Mouse (Mus musculus): Measurements from ENCODE around the gene Sema3d. TPM values are rescaled to one million over a fixed set of nuclear protein-coding genes. Genes with fewer than 3 reads are reported as not detected.

Gene Sema3d
- polyA plus RNA-seq, 2 experiments = 13.1 to 30.1 TPM

GRCm38 (mm10) chr5:12566568-12566967 is 183.4 kb downstream of the Sema3d start:
- Histone ChIP-seq H3K4me2 (replicated peaks; ENCODE audit: low read depth, low read length, severe bottlenecking) (no peak overlapping the region), H3K27me3 (ENCODE audit: control insufficient read depth, insufficient read depth, low read length) (no peaks in the 10 kb centered on the region), H3K9ac (ENCODE audit: low read depth, low read length, severe bottlenecking) (no peak overlapping the region), H3K27ac (replicated peaks; ENCODE audit: low read depth, low read length) (no peak overlapping the region), H3K9me3 (ENCODE audit: control insufficient read depth, low read length) (no peaks in the 10 kb centered on the region), H3K36me3 (ENCODE audit: control insufficient read depth, insufficient read depth, low read length) (peaks cover 8% of the 10 kb centered on the region), H3K4me3 (replicated peaks; ENCODE audit: low read length) (no peak overlapping the region), H3K4me1 (ENCODE audit: control insufficient read depth, insufficient read depth, low read length) (no peaks in the 10 kb centered on the region)
- no peak for ATAC-seq (ENCODE audit: low FRiP score, low read depth)
- TF ChIP-seq POLR2A (IDR thresholded peaks at IDR 0.05; ENCODE audit: borderline replicate concordance, extremely low read depth, insufficient read depth, insufficient read length) = no peak
- no peak for DNase-seq (ENCODE audit: low spot score)
- 80% methylated on average over 1 of the region's 1 CpGs for WGBS

- Histone ChIP-seq H3K9ac (ENCODE audit: low read depth, low read length, severe bottlenecking) (no peak overlapping the region), H3K4me2 (replicated peaks; ENCODE audit: low read depth, low read length, severe bottlenecking) (no peak overlapping the region), H3K27me3 (ENCODE audit: control insufficient read depth, insufficient read depth, low read length) (no peaks in the 10 kb centered on the region), H3K4me1 (ENCODE audit: control insufficient read depth, insufficient read depth, low read length) (no peaks in the 10 kb centered on the region), H3K36me3 (ENCODE audit: control insufficient read depth, insufficient read depth, low read length) (0 out of 2 replicates have a peak, but pooled peaks cover 3% of the 10 kb centered on the region), H3K27ac (replicated peaks; ENCODE audit: low read depth, low read length) (no peak overlapping the region), H3K4me3 (replicated peaks; ENCODE audit: low read length) (no peak overlapping the region), H3K9me3 (ENCODE audit: control insufficient read depth, low read length) (no peaks in the 10 kb centered on the region)
- 66% methylated on average over 4 of the region's 4 CpGs for WGBS
- ATAC-seq (ENCODE audit: low FRiP score, low read depth) (no peak), DNase-seq (ENCODE audit: low spot score) (no peak)
- TF ChIP-seq POLR2A (IDR thresholded peaks at IDR 0.05; ENCODE audit: borderline replicate concordance, extremely low read depth, insufficient read depth, insufficient read length) = no peak
Observed at GRCm38 (mm10) chr5:12574551-12574950, 191.4 kb downstream of the Sema3d start.

- WGBS = 79% methylated on average over 1 of the region's 1 CpGs
- no peak overlapping the region for H3K4me3 ChIP-seq (replicated peaks; ENCODE audit: low read length)
- no peak for DNase-seq (ENCODE audit: low spot score)
- TF ChIP-seq POLR2A (IDR thresholded peaks at IDR 0.05; ENCODE audit: borderline replicate concordance, extremely low read depth, insufficient read depth, insufficient read length) = no peak
- H3K9me3 ChIP-seq (ENCODE audit: control insufficient read depth, low read length) = no peaks in the 10 kb centered on the region
- H3K4me1 ChIP-seq (ENCODE audit: control insufficient read depth, insufficient read depth, low read length) = no peaks in the 10 kb centered on the region
- no peak overlapping the region for H3K4me2 ChIP-seq (replicated peaks; ENCODE audit: low read depth, low read length, severe bottlenecking)
- no peaks in the 10 kb centered on the region for H3K27me3 ChIP-seq (ENCODE audit: control insufficient read depth, insufficient read depth, low read length)
- no peak overlapping the region for H3K9ac ChIP-seq (ENCODE audit: low read depth, low read length, severe bottlenecking)
- H3K36me3 ChIP-seq (ENCODE audit: control insufficient read depth, insufficient read depth, low read length) = no peaks in the 10 kb centered on the region
- H3K27ac ChIP-seq (replicated peaks; ENCODE audit: low read depth, low read length) = no peak overlapping the region
- no peak for ATAC-seq (ENCODE audit: low FRiP score, low read depth)
Observed at GRCm38 (mm10) chr5:12575262-12575661, 192.1 kb downstream of the Sema3d start.

GRCm38 (mm10) chr5:12579752-12580151 is 196.6 kb downstream of the Sema3d start:
- no peaks in the 10 kb centered on the region for H3K9me3 ChIP-seq (ENCODE audit: control insufficient read depth, low read length)
- H3K4me3 ChIP-seq (replicated peaks; ENCODE audit: low read length) = no peak overlapping the region
- H3K36me3 ChIP-seq (ENCODE audit: control insufficient read depth, insufficient read depth, low read length) = no peaks in the 10 kb centered on the region
- DNase-seq (ENCODE audit: low spot score) = no peak
- no peak overlapping the region for H3K4me2 ChIP-seq (replicated peaks; ENCODE audit: low read depth, low read length, severe bottlenecking)
- no peak overlapping the region for H3K27ac ChIP-seq (replicated peaks; ENCODE audit: low read depth, low read length)
- H3K9ac ChIP-seq (ENCODE audit: low read depth, low read length, severe bottlenecking) = no peak overlapping the region
- 59% methylated on average over 4 of the region's 4 CpGs for WGBS
- no peak for TF ChIP-seq POLR2A (IDR thresholded peaks at IDR 0.05; ENCODE audit: borderline replicate concordance, extremely low read depth, insufficient read depth, insufficient read length)
- ATAC-seq (ENCODE audit: low FRiP score, low read depth) = no peak
- no peaks in the 10 kb centered on the region for H3K27me3 ChIP-seq (ENCODE audit: control insufficient read depth, insufficient read depth, low read length)
- H3K4me1 ChIP-seq (ENCODE audit: control insufficient read depth, insufficient read depth, low read length) = no peaks in the 10 kb centered on the region

GRCm38 (mm10) chr5:12582540-12582939 is 199.4 kb downstream of the Sema3d start:
- TF ChIP-seq POLR2A (IDR thresholded peaks at IDR 0.05; ENCODE audit: borderline replicate concordance, extremely low read depth, insufficient read depth, insufficient read length) = no peak
- Histone ChIP-seq H3K9me3 (ENCODE audit: control insufficient read depth, low read length) (no peaks in the 10 kb centered on the region), H3K4me2 (replicated peaks; ENCODE audit: low read depth, low read length, severe bottlenecking) (no peak overlapping the region), H3K36me3 (ENCODE audit: control insufficient read depth, insufficient read depth, low read length) (0 out of 2 replicates have a peak, but pooled peaks cover 6% of the 10 kb centered on the region), H3K4me3 (replicated peaks; ENCODE audit: low read length) (no peak overlapping the region), H3K9ac (ENCODE audit: low read depth, low read length, severe bottlenecking) (no peak overlapping the region), H3K4me1 (ENCODE audit: control insufficient read depth, insufficient read depth, low read length) (no peaks in the 10 kb centered on the region), H3K27me3 (ENCODE audit: control insufficient read depth, insufficient read depth, low read length) (no peaks in the 10 kb centered on the region), H3K27ac (replicated peaks; ENCODE audit: low read depth, low read length) (no peak overlapping the region)
- 93% methylated on average over 1 of the region's 1 CpGs for WGBS
- no peak for DNase-seq (ENCODE audit: low spot score)
- no peak for ATAC-seq (ENCODE audit: low FRiP score, low read depth)
